Mouse (Mus musculus) lung, adult 2 months (tissue): ENCODE data around the gene Rsph6a.

Experiments
- CTCF ChIP-seq: fragments of 200-500 bp; IDR thresholded peaks from 2 replicates; pipeline ENCODE4 v1.5.1; 2011; ENCODE audit warnings: mild to moderate bottlenecking, low read length, control low read depth; ENCODE audit not compliant: insufficient read depth
- POLR2A ChIP-seq: fragments of 200-500 bp; IDR thresholded peaks from 2 replicates; pipeline ENCODE4 v1.6.1; 2011; ENCODE audit warnings: low read depth, mild to moderate bottlenecking, control low read depth, low read length, borderline replicate concordance; ENCODE audit errors: extremely low read depth

GRCm38 (mm10) chr7:19024096-19024506 is 30.4 kb upstream of the Rsph6a start, which contains the start of gene Sympk:
- TF ChIP-seq CTCF (no peak), POLR2A (no peak)
